1 mouse cellular context compared by ENCODE assay signal in genomic region chr4:43492101-43492820, GRCm38 (mm10).
TF ChIP-seq lines count a peak whose summit lies in the region.

No protein-coding gene starts in this region.

TF ChIP-seq in CH12.LX, 34 proteins besides CTCF, POLR2A, EP300 and RAD21:
- TF ChIP-seq ZNF384 (IDR thresholded peaks at IDR 0.05; ENCODE audit: low read depth, low read length) = 0 out of 2 replicates have a peak, but pooled peaks have one; percentile 13
- TF ChIP-seq USF1 (IDR thresholded peaks at IDR 0.05; ENCODE audit: low read depth, low read length) = no peak
- no peak for TF ChIP-seq USF2 (conservative IDR thresholded peaks at IDR 0.05; ENCODE audit: low read depth, low read length)
- TF ChIP-seq MAZ (IDR thresholded peaks at IDR 0.05; ENCODE audit: low read depth, low read length) = peak; percentile 83; the same call in 1 of the 2 replicates
- TF ChIP-seq RCOR1 (conservative IDR thresholded peaks at IDR 0.05; ENCODE audit: low read depth, low read length) = peak; percentile 70; the same call in 1 of the 2 replicates
- TF ChIP-seq PAX5 (IDR thresholded peaks at IDR 0.05; ENCODE audit: low read length) = no peak
- no peak for TF ChIP-seq TBP (conservative IDR thresholded peaks at IDR 0.05; ENCODE audit: low read depth, low read length)
- TF ChIP-seq BHLHE40 (IDR thresholded peaks at IDR 0.05; ENCODE audit: low read depth, low read length) = no peak
- peak; percentile 34; the same call in 1 of the 2 replicates for TF ChIP-seq SIN3A (IDR thresholded peaks at IDR 0.05; ENCODE audit: low read length)
- no peak for TF ChIP-seq MAX (IDR thresholded peaks at IDR 0.05; ENCODE audit: low read length)
- TF ChIP-seq TCF12 (IDR thresholded peaks at IDR 0.05; ENCODE audit: low read depth, low read length) = 0 out of 2 replicates have a peak, but pooled peaks have one; percentile 3
- peak; percentile 7; the same call in 1 of the 2 replicates for TF ChIP-seq HCFC1 (IDR thresholded peaks at IDR 0.05; ENCODE audit: low read depth, low read length)
- TF ChIP-seq MXI1 (IDR thresholded peaks at IDR 0.05; ENCODE audit: low read depth, low read length) = no peak
- TF ChIP-seq CHD2 (IDR thresholded peaks at IDR 0.05; ENCODE audit: low read length) = peak; percentile 65; the same call in 1 of the 2 replicates
